Mouse (Mus musculus) induced T-regulatory cell, adult 2 months (primary cell): Measurements from ENCODE around the gene Slc6a6.
A peak's percentile ranks its signal among the peaks of the same experiment; 100 is the strongest.

ENCODE experiments used
- DNase-seq: peaks from one replicate; pipeline ENCODE4 v3.0.0-alpha.2; 2012; ENCODE audit warnings: low read depth

Slc6a6 gene

DNA sequence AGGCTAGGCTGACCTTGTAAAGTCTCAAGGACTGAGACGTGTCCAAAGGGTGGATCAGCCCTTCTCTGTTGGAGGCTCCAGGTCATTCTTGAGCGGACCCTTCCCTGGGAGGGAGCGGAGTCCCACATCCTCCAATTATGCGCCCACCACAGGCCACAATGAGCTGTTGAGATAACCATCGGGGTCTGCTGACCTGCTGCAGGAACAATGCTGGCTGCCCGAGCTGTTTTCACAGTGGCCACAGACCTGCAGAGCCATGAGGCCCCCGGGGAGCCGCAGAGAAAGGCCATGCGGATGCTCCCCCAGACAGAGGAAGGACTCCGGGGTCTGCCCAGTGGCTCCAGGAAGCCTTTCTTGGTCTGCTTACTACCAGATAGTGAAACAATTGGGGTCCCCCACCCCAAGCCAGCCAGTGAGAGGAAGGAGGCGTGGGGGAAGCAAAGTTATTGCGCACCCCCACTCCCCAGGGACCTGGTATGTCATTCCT is 37.4 kb downstream of the Slc6a6 start:
- no peak for DNase-seq

GRCm38 (mm10) chr6:91727361-91727760 is 43.5 kb downstream of the Slc6a6 start:
- DNase-seq, result no peak

GRCm38 (mm10) chr6:91728939-91729619 is 45.2 kb downstream of the Slc6a6 start:
- no peak for DNase-seq

DNA sequence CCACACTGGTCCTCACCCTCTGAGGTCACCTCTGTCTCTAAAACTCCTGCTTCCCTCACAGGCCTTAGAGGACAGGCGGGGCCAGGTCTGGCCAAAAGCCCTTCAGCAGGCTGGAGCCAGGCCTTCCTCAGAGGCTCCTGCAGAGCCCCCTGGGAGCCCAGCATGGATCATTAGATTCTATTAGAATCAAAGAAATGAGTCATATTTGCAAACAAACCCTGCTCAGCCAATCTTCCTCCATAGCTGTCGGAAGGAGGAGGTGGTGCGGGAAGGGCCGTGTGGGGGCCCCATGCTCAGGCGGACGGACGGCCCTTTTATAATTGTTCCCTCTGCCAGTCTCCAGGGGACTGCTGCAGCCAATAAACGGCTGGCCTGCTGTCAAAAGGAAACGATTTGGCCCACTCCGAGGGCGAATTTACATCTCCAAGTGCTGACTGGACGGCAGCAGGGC is 45.8 kb downstream of the Slc6a6 start:
- no peak for DNase-seq

DNA sequence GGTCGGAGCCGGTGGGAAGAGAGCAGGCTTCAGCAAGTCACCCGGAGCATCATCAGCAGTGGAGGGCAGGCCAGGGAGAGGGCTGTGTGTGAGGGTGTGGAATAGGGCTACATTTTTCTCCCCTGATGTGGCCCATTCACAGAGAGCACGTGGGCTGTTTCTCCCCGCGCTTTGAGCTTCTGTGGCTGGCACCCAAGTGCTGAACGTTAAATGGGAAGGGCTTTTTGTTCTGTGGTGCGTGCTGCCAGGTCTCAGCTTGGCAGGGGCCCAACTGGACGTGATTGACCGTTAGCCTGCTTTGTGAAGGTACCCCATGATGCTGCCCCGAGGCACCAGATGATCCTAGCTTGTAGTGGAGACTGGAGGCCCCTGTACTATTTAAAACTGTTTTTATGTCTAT is 48.3 kb downstream of the Slc6a6 start:
- DNase-seq, result no peak

GRCm38 (mm10) chr6:91736471-91736870 is 52.6 kb downstream of the Slc6a6 start:
- no peak for DNase-seq

- no peak for DNase-seq
These were observed 53.6 kb downstream of the Slc6a6 start for GRCm38 (mm10) chr6:91737451-91737850.

DNA sequence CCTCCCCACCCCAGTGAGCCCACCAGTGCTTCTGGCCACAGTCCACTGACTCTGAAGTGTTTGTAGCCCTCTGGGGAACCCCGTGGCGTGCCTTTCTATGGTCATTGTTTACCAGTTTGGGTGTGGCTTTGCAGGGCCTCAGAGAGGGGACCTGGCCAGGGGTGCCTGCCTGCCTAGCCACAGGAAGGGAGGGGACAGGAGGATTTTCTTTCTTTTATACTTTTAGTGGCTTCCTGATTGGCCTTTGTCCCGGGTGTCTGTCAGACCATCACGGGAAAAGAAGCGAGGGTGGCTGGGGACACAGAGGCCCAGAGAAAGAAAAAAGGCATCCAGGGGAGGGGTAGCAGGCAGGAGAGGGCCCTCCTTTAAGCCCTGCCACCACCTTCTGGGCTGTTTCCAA is 54.2 kb downstream of the Slc6a6 start:
- no peak for DNase-seq

GRCm38 (mm10) chr6:91741046-91741445 is 57.2 kb downstream of the Slc6a6 start:
- peak; percentile 66 for DNase-seq

- DNase-seq, result no peak
These were observed 58.6 kb downstream of the Slc6a6 start for GRCm38 (mm10) chr6:91742466-91742865.

GRCm38 (mm10) chr6:91742995-91743394 is 59.1 kb downstream of the Slc6a6 start:
- DNase-seq, result no peak

GRCm38 (mm10) chr6:91743886-91744285 is 60.0 kb downstream of the Slc6a6 start:
- no peak for DNase-seq

- DNase-seq, result no peak
These were observed 61.4 kb downstream of the Slc6a6 start for GRCm38 (mm10) chr6:91745246-91745645.

GRCm38 (mm10) chr6:91745947-91746582 is 62.2 kb downstream of the Slc6a6 start:
- no peak for DNase-seq

DNA sequence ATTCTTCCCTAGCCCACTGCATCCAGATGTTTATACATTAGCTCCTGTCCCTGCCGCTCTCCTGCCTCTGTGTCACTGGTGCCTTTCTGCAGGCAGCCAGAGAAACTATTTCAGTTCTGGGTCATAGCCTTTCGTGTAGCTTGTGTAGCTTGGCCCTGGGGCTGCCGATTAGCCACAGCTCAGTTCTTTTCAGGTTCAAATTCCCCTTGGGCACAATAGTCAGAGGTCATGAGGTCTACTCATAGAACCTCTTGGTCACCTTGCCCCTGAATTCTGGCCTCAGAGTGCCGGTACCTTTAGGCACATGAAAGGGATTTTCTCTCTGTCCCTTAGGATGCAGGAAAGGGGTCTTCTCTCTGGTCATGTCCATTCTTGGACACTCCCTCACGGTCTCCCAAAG is 62.9 kb downstream of the Slc6a6 start:
- DNase-seq, result no peak

- DNase-seq, result peak; percentile 14
These were observed 67.1 kb downstream of the Slc6a6 start for GRCm38 (mm10) chr6:91750976-91751375.

DNA sequence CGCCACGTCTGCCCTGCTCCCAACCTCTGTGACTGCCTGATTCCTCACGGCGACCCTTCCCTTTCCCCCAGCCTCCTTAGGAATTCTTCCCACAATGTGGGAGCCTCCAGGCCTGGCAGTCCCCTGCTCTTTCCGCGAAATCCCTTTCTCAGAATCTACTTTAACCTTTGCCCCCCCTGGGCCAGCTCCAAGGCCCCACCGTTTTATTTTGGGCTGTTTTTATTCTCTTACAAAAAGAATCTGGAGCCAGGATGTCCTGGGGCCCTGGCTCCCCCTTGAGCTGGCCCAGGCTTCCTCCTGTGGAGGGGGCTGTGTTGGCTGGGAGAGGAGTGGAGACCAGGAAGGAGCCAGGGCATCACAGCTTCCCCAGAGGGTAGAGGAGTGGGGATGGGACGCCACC is 69.0 kb downstream of the Slc6a6 start:
- DNase-seq, result no peak

DNA sequence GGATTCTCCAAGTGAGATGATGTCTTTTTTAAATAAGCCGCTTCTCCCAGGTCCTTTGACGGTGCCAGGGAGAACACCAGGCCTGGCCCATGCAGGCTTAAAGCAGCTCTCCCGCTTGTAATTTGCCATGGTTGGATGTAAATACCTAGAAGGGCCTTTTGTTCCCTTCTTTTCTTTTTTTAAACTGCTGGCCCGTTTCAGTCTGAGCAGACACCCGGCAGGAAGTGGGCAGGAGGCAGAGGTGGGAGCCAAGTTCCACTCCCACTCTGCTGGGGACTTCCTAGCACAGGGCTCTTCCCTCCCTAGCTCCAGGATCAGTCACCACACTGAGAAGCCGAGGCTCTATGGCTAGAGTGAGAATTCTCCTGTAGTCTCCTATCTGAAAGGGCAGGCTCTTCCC is 70.2 kb downstream of the Slc6a6 start:
- DNase-seq, result no peak

DNA sequence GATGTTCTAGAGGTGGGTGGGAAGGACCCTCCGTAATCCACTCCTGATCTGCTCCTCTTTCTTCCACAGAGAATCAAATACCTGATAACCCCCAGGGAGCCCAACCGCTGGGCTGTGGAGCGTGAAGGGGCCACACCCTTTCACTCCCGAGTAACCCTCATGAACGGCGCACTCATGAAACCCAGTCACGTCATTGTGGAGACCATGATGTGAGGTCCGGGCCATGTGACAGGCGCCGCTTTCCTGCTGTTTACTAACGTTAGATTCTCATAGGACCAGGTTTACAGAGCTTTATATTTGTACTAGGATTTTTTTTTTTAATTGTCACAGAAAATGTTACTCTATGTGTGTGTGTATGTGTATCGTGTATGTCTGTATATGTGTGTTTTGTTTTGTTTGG is 71.0 kb downstream of the Slc6a6 start:
- DNase-seq, result no peak

- no peak for DNase-seq
These were observed 78.3 kb downstream of the Slc6a6 start for GRCm38 (mm10) chr6:91762051-91762742.

DNA sequence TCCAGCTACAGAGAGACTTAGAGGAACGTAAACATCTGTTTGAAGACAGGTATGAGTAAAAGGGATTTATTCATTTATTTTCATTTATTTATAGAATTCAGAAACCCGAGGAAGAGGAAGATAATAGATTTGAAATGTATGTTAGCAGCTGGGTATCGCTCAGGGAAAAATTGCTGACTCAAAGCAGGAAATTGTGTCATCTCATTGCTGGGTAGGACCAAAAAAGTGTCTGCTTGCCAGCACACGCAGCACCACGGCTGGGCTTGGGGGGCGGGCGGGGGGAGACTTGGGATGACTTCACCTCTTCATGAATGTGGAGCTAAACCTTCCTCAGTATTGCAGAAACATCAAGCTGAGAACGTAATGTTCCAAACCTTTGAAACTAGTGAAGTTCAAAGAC is 83.7 kb downstream of the Slc6a6 start:
- DNase-seq, result no peak

DNA sequence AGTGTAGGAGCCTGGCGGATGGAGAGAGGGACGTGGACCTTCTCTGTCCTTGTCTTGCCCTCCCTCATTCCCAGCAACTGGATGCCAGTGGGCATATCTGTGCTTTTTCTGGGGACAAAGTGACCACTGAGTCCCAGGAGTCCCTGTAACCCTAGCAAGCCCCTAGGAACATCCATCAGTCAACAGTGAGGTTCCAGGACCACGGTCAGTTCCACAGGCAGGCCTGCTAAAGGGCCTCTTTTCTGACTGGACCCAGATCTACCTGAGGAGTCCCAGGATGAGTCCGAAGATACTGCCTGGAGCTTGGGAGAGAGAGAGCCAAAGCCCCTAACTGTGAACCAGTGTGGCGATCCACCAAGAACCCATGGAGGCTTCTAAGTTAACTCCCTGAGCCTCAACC is 90.1 kb downstream of the Slc6a6 start:
- no peak for DNase-seq

DNA sequence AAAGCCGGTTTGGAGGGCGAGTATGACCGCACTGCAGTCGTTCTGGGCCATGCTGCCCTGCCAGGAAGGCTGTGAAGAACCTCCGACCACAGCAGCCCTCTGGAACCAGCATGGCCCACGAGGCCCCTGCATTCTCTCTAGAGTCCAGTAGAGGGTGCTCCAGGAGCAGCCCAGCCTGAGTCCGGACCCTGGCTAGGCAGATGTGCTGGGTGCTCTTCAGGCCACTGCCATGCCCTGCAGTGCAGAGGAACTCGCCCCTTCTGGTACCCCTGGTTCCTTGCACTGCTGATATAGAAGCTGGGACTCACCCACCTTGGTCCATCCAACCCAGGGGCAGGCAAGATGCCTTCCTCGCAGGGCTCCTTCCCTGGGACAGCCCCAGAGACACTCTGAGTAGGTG is 92.7 kb downstream of the Slc6a6 start:
- DNase-seq, result peak; percentile 49
